Mouse (Mus musculus): ENCODE results near the gene Ckm. TPM values are rescaled to one million over a fixed set of nuclear protein-coding genes. Genes with fewer than 3 reads are reported as not detected.

Gene Ckm
- polyA plus RNA-seq, 1 experiment from 2014 or later: 0.64 TPM

- no peak for ATAC-seq
- Histone ChIP-seq H3K27me3 (replicated peaks; ENCODE audit: control insufficient read depth, insufficient read depth, low read length) (no peaks in the 10 kb centered on the region), H3K9me3 (ENCODE audit: control insufficient read depth, low read length) (no peaks in the 10 kb centered on the region), H3K4me1 (ENCODE audit: control insufficient read depth, insufficient read depth, low read depth, low read length) (peaks cover 26% of the 10 kb centered on the region), H3K36me3 (ENCODE audit: control insufficient read depth, insufficient read depth, low read length) (peaks cover 4% of the 10 kb centered on the region), H3K4me2 (ENCODE audit: low read length) (peak overlapping the region; percentile 95), H3K9ac (ENCODE audit: low read depth, low read length) (no peak overlapping the region), H3K27ac (ENCODE audit: low read depth, low read length) (no peak overlapping the region), H3K4me3 (ENCODE audit: low read length) (peak overlapping the region; percentile 93)
- WGBS: 95% methylated on average over 7 of the region's 7 CpGs
These were observed 52.1 kb downstream of the Ckm start for GRCm38 (mm10) chr7:19456628-19457027.

GRCm38 (mm10) chr7:19457414-19458071 is 53.0 kb downstream of the Ckm start:
- 8% methylated on average over 13 of the region's 14 CpGs for WGBS
- H3K4me3 ChIP-seq (ENCODE audit: low read length): peak overlapping the region; percentile 93
- H3K27me3 ChIP-seq (replicated peaks; ENCODE audit: control insufficient read depth, insufficient read depth, low read length): no peaks in the 10 kb centered on the region
- no peaks in the 10 kb centered on the region for H3K9me3 ChIP-seq (ENCODE audit: control insufficient read depth, low read length)
- peak overlapping the region; percentile 95 for H3K4me2 ChIP-seq (ENCODE audit: low read length)
- H3K9ac ChIP-seq (ENCODE audit: low read depth, low read length): peak overlapping the region; percentile 86
- no peaks in the 10 kb centered on the region; the same call in 1 of the 2 replicates for H3K36me3 ChIP-seq (ENCODE audit: control insufficient read depth, insufficient read depth, low read length)
- peaks cover 26% of the 10 kb centered on the region for H3K4me1 ChIP-seq (ENCODE audit: control insufficient read depth, insufficient read depth, low read depth, low read length)
- H3K27ac ChIP-seq (ENCODE audit: low read depth, low read length): peak overlapping the region; percentile 83
- peak; percentile 32 for ATAC-seq

- Histone ChIP-seq H3K4me1 (ENCODE audit: control insufficient read depth, insufficient read depth, low read depth, low read length) (peaks cover 26% of the 10 kb centered on the region), H3K36me3 (ENCODE audit: control insufficient read depth, insufficient read depth, low read length) (no peaks in the 10 kb centered on the region; the same call in 1 of the 2 replicates), H3K27ac (ENCODE audit: low read depth, low read length) (peak overlapping the region; percentile 83), H3K4me3 (ENCODE audit: low read length) (peak overlapping the region; percentile 93), H3K4me2 (ENCODE audit: low read length) (peak overlapping the region; percentile 95), H3K9me3 (ENCODE audit: control insufficient read depth, low read length) (no peaks in the 10 kb centered on the region), H3K27me3 (replicated peaks; ENCODE audit: control insufficient read depth, insufficient read depth, low read length) (0 out of 2 replicates have a peak, but pooled peaks cover 1% of the 10 kb centered on the region), H3K9ac (ENCODE audit: low read depth, low read length) (peak overlapping the region; percentile 86)
- under 1% methylated on average over 30 of the region's 31 CpGs for WGBS
- peak; percentile 79 for ATAC-seq
These were observed 53.5 kb downstream of the Ckm start for GRCm38 (mm10) chr7:19458072-19458486.

- ATAC-seq: peak; percentile 83
- 0 out of 2 replicates have a peak, but pooled peaks cover 2% of the 10 kb centered on the region for H3K27me3 ChIP-seq (replicated peaks; ENCODE audit: control insufficient read depth, insufficient read depth, low read length)
- peak within 1 kb of the TSS; percentile 95 for H3K4me2 ChIP-seq (ENCODE audit: low read length)
- no peaks in the 10 kb centered on the region for H3K9me3 ChIP-seq (ENCODE audit: control insufficient read depth, low read length)
- H3K4me3 ChIP-seq (ENCODE audit: low read length): peak within 1 kb of the TSS; percentile 93
- H3K9ac ChIP-seq (ENCODE audit: low read depth, low read length): peak within 1 kb of the TSS; percentile 86
- peaks cover 26% of the 10 kb centered on the region for H3K4me1 ChIP-seq (ENCODE audit: control insufficient read depth, insufficient read depth, low read depth, low read length)
- H3K36me3 ChIP-seq (ENCODE audit: control insufficient read depth, insufficient read depth, low read length): no peaks in the 10 kb centered on the region; the same call in 1 of the 2 replicates
- 0% methylated on average over 29 of the region's 42 CpGs for WGBS
- H3K27ac ChIP-seq (ENCODE audit: low read depth, low read length): peak within 1 kb of the TSS; percentile 83
These were observed 54.1 kb downstream of the Ckm start, which contains the start of gene Mark4 for GRCm38 (mm10) chr7:19458591-19459111. Mark4 (minus strand) TSS chr7:19458821.

- H3K9ac ChIP-seq (ENCODE audit: low read depth, low read length): peak overlapping the region; percentile 86
- no peaks in the 10 kb centered on the region for H3K9me3 ChIP-seq (ENCODE audit: control insufficient read depth, low read length)
- ATAC-seq: 0 out of 2 replicates have a peak, but pooled peaks have one; percentile 1
- 0 out of 2 replicates have a peak, but pooled peaks cover 2% of the 10 kb centered on the region for H3K27me3 ChIP-seq (replicated peaks; ENCODE audit: control insufficient read depth, insufficient read depth, low read length)
- 17% methylated on average over 6 of the region's 6 CpGs for WGBS
- H3K36me3 ChIP-seq (ENCODE audit: control insufficient read depth, insufficient read depth, low read length): no peaks in the 10 kb centered on the region; the same call in 1 of the 2 replicates
- peak overlapping the region; percentile 95 for H3K4me2 ChIP-seq (ENCODE audit: low read length)
- peak overlapping the region; percentile 83 for H3K27ac ChIP-seq (ENCODE audit: low read depth, low read length)
- H3K4me1 ChIP-seq (ENCODE audit: control insufficient read depth, insufficient read depth, low read depth, low read length): peaks cover 26% of the 10 kb centered on the region
- H3K4me3 ChIP-seq (ENCODE audit: low read length): peak overlapping the region; percentile 93
These were observed 54.7 kb downstream of the Ckm start for GRCm38 (mm10) chr7:19459144-19459870.

GRCm38 (mm10) chr7:19460500-19460899 is 55.9 kb downstream of the Ckm start:
- no peak for ATAC-seq
- H3K27ac ChIP-seq (ENCODE audit: low read depth, low read length): no peak overlapping the region
- H3K36me3 ChIP-seq (ENCODE audit: control insufficient read depth, insufficient read depth, low read length): no peaks in the 10 kb centered on the region; the same call in 1 of the 2 replicates
- H3K9me3 ChIP-seq (ENCODE audit: control insufficient read depth, low read length): no peaks in the 10 kb centered on the region
- no peak overlapping the region for H3K4me2 ChIP-seq (ENCODE audit: low read length)
- 71% methylated on average over 1 of the region's 1 CpGs for WGBS
- H3K27me3 ChIP-seq (replicated peaks; ENCODE audit: control insufficient read depth, insufficient read depth, low read length): 0 out of 2 replicates have a peak, but pooled peaks cover 10% of the 10 kb centered on the region
- no peak overlapping the region for H3K4me3 ChIP-seq (ENCODE audit: low read length)
- H3K9ac ChIP-seq (ENCODE audit: low read depth, low read length): no peak overlapping the region
- peaks cover 26% of the 10 kb centered on the region for H3K4me1 ChIP-seq (ENCODE audit: control insufficient read depth, insufficient read depth, low read depth, low read length)

- no peaks in the 10 kb centered on the region for H3K36me3 ChIP-seq (ENCODE audit: control insufficient read depth, insufficient read depth, low read length)
- no peak for ATAC-seq
- no peak overlapping the region for H3K9ac ChIP-seq (ENCODE audit: low read depth, low read length)
- no peak overlapping the region for H3K4me3 ChIP-seq (ENCODE audit: low read length)
- H3K9me3 ChIP-seq (ENCODE audit: control insufficient read depth, low read length): no peaks in the 10 kb centered on the region
- H3K27me3 ChIP-seq (replicated peaks; ENCODE audit: control insufficient read depth, insufficient read depth, low read length): 0 out of 2 replicates have a peak, but pooled peaks cover 10% of the 10 kb centered on the region
- no peak overlapping the region for H3K27ac ChIP-seq (ENCODE audit: low read depth, low read length)
- H3K4me2 ChIP-seq (ENCODE audit: low read length): no peak overlapping the region
- 7% methylated on average over 6 of the region's 6 CpGs for WGBS
- peaks cover 17% of the 10 kb centered on the region for H3K4me1 ChIP-seq (ENCODE audit: control insufficient read depth, insufficient read depth, low read depth, low read length)
These were observed 56.9 kb downstream of the Ckm start for GRCm38 (mm10) chr7:19461488-19461887.

- H3K4me2 ChIP-seq (ENCODE audit: low read length): no peak overlapping the region
- WGBS: 69% methylated on average over 4 of the region's 4 CpGs
- H3K9me3 ChIP-seq (ENCODE audit: control insufficient read depth, low read length): no peaks in the 10 kb centered on the region
- peaks cover 7% of the 10 kb centered on the region for H3K4me1 ChIP-seq (ENCODE audit: control insufficient read depth, insufficient read depth, low read depth, low read length)
- H3K27ac ChIP-seq (ENCODE audit: low read depth, low read length): no peak overlapping the region
- no peak for ATAC-seq
- no peak overlapping the region for H3K9ac ChIP-seq (ENCODE audit: low read depth, low read length)
- H3K36me3 ChIP-seq (ENCODE audit: control insufficient read depth, insufficient read depth, low read length): no peaks in the 10 kb centered on the region
- H3K4me3 ChIP-seq (ENCODE audit: low read length): no peak overlapping the region
- H3K27me3 ChIP-seq (replicated peaks; ENCODE audit: control insufficient read depth, insufficient read depth, low read length): 0 out of 2 replicates have a peak, but pooled peaks cover 10% of the 10 kb centered on the region
These were observed 57.9 kb downstream of the Ckm start for GRCm38 (mm10) chr7:19462443-19462842.

All from hindbrain, embryonic 16.5 days (tissue).